Mouse (Mus musculus) brown adipose tissue, adult 24 weeks (tissue): ENCODE results near the gene Srrm2. TPM values are rescaled to one million over a fixed set of nuclear protein-coding genes. Genes with fewer than 3 reads are reported as not detected.
"Not testable (repeated sequence)": the region's sequence is repeated elsewhere in the genome, so short reads cannot be mapped to it uniquely, and the experiment has no call there.

ENCODE experiments used
- H3K27ac ChIP-seq: fragments of 200-500 bp; replicated peaks from 2 replicates; pipeline ENCODE4 v1.5.1; 2012; ENCODE audit warnings: low read depth, mild to moderate bottlenecking, low read length
- H3K4me1 ChIP-seq: fragments of 200-500 bp; 2 replicates; pipeline ENCODE4 v1.6.1; 2012; ENCODE audit warnings: low read length, mixed read lengths; ENCODE audit not compliant: control insufficient read depth, insufficient read depth, insufficient read length
- H3K4me3 ChIP-seq: fragments of 200-500 bp; 2 replicates; pipeline ENCODE4 v1.5.1; 2012; ENCODE audit warnings: low read depth, mild to moderate bottlenecking, low read length, moderate library complexity; ENCODE audit not compliant: insufficient read depth
- polyA plus RNA-seq: library from polyadenylated mRNA; stranded (reverse); fragments of >200 nt; gene quantifications from 2 replicates; pipeline ENCODE4 v1.2.4, GENCODE M21; 2012; ENCODE audit not compliant: missing spikeins, insufficient read depth, insufficient read length

Srrm2 gene
- polyA plus RNA-seq, 1 experiment = 86.7 TPM

GRCm38 (mm10) chr17:23749400-23750191 is 40.7 kb upstream of the Srrm2 start:
- Histone ChIP-seq H3K4me1 (no peaks in the 10 kb centered on the region), H3K4me3 (peak overlapping the region; percentile 63), H3K27ac (peak overlapping the region; percentile 87)

DNA sequence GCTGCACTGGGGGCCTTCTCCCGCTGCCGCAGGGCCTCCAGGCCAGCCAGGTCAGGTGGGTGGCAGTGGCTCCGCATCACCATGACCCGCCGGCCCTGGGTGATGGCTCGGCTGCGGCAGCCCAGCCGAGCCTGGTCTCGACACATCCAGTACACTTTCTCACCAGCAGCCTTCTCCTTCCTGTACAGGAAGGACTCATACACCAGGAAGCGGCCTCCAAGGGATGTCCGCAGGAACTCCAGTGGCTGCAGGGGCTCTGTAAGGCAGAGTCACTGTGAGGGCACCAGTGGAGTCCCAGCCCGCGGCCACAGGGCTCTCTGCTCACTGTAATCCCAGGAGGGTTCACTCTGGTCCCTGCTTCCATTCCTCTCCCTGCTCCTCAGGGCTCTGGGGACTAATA is 34.6 kb upstream of the Srrm2 start:
- H3K27ac ChIP-seq = peak overlapping the region; percentile 94
- peak overlapping the region; percentile 45 for H3K4me3 ChIP-seq
- no peaks in the 10 kb centered on the region for H3K4me1 ChIP-seq

- no peak overlapping the region for H3K4me3 ChIP-seq
- H3K27ac ChIP-seq = no peak overlapping the region
- no peaks in the 10 kb centered on the region for H3K4me1 ChIP-seq
Observed at GRCm38 (mm10) chr17:23757581-23757980, 32.8 kb upstream of the Srrm2 start.

GRCm38 (mm10) chr17:23758801-23759200 is 31.5 kb upstream of the Srrm2 start:
- H3K27ac ChIP-seq = no peak overlapping the region
- no peaks in the 10 kb centered on the region for H3K4me1 ChIP-seq
- H3K4me3 ChIP-seq = no peak overlapping the region

- no peaks in the 10 kb centered on the region for H3K4me1 ChIP-seq
Observed at GRCm38 (mm10) chr17:23760231-23760630, 30.1 kb upstream of the Srrm2 start.

GRCm38 (mm10) chr17:23761155-23761554 is 29.2 kb upstream of the Srrm2 start:
- Histone ChIP-seq H3K4me3 (no peak overlapping the region), H3K4me1 (no peaks in the 10 kb centered on the region), H3K27ac (no peak overlapping the region)

More at GRCm38 (mm10) chr17:23760231-23760630, 30.1 kb upstream of the Srrm2 start:
- Histone ChIP-seq H3K4me3 (no peak overlapping the region), H3K27ac (no peak overlapping the region)

GRCm38 (mm10) chr17:23762976-23763375 is 27.4 kb upstream of the Srrm2 start:
- Histone ChIP-seq H3K4me3 (no peak overlapping the region), H3K4me1 (no peaks in the 10 kb centered on the region), H3K27ac (no peak overlapping the region)

DNA sequence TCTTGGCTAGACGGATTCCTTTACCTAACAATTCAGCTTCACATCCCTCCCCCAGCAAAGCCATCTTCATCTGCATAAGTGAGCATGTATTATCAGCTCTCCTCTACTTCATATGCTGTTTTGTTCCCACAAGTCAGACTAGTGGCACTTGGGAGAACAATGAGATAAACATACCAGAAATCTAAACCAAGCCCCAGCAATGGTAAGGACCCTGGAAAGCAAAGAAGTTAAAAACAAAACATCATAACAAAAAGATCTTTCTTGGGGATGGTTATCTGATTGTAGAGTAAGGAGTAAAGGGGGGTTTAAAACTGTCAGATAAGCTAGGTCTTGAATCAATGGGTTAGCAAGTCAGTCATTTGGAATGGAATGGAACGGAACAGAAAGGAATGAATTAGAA is 19.8 kb upstream of the Srrm2 start:
- H3K27ac ChIP-seq = no peak overlapping the region
- no peaks in the 10 kb centered on the region for H3K4me1 ChIP-seq
- peak overlapping the region; percentile 89 for H3K4me3 ChIP-seq

DNA sequence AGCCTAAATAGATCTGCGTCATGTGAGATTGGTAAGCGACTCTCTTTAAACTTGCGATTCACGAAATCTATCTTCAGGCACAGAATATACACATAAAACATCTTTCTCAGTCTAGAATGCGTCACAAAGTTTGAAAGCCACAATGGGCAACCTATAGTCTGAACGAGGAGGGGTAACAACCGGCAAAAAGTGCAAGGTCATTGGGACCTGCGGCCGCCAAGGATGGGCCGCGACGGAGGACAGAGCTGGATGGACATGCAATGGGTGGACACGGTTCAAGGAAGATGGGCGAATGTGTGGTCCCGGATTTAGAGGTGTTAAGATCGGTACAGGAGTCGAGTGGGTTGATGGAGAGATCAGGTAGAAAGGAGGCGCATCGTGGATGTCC is 19.4 kb upstream of the Srrm2 start:
- H3K4me3 ChIP-seq = peak overlapping the region; percentile 89

GRCm38 (mm10) chr17:23771284-23772218 is 18.8 kb upstream of the Srrm2 start, which contains the start of gene Flywch1:
Flywch1 (minus strand) TSS chr17:23771602.
- H3K4me3 ChIP-seq = peak within 1 kb of the TSS; percentile 89
- no peaks in the 10 kb centered on the region for H3K4me1 ChIP-seq
- H3K27ac ChIP-seq = peak within 1 kb of the TSS; percentile 44

More for the DNA sequence above, 19.4 kb upstream of the Srrm2 start:
- peak overlapping the region; percentile 44 for H3K27ac ChIP-seq
- no peaks in the 10 kb centered on the region for H3K4me1 ChIP-seq

- not testable (repeated sequence) for H3K4me3 ChIP-seq, H3K27ac ChIP-seq, H3K4me1 ChIP-seq
Observed at GRCm38 (mm10) chr17:23772219-23772556, 18.1 kb upstream of the Srrm2 start.

DNA sequence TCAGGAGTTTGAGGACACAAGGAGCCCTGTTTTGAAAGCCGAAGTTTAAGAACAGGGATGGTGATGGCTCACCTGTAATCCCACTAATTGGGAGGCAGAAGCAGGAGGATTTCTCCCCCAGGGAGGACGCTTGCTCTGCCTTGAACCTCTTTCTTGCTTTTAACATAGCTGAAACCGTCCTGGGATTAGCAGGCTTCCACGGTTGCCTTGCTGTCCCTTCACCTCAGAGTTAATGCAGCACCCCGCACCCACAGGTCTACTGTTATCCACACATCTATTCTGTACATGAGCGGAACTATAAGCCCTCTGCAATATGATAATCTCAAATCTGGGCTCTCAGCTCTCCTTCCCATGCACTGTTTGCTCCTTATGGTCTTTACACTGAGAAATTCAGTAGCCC is 16.7 kb upstream of the Srrm2 start:
- H3K4me1 ChIP-seq = no peaks in the 10 kb centered on the region
- H3K4me3 ChIP-seq = no peak overlapping the region
- H3K27ac ChIP-seq = no peak overlapping the region

DNA sequence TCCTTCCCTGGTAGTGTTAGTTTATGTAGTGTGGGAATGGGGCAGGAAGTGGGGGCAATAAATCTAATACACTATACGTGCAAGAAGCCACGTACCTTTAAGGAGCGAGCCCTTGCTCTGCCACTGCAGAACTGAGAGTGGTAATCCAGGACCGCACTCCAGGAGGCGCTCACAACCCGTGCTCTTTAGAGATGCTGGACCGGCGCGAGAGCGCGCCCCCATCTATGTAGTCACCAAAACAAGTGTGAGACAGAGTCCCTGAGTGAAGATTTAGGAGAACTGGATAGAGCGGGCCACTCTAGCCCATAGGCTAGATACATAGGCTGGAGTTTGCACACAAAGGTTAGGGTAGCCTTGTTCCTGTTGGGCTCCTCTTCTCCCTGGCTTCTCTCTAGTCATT is 16.2 kb upstream of the Srrm2 start:
- Histone ChIP-seq H3K4me1 (no peaks in the 10 kb centered on the region), H3K27ac (no peak overlapping the region), H3K4me3 (no peak overlapping the region)

DNA sequence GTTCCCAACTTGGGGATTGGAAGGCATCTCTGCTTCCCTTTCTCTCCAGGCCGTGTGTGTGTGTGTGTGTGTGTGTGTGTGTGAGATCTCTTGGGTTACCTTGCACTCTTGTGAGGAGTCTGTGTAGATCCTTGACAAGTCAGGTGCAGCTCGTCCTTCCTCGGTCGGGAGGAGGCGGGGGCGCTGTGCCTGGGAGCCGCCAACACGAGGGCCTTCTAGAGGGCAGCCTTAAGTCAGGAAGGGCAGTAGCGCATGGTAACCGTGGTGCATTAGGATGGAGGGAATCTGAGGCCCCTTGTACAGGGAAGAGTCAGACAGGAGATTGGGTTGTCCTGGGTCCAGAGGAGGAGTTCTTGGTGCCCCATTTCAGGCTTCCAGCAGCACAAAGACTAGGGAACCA is 14.1 kb upstream of the Srrm2 start:
- no peaks in the 10 kb centered on the region for H3K4me1 ChIP-seq
- no peak overlapping the region for H3K4me3 ChIP-seq
- no peak overlapping the region for H3K27ac ChIP-seq

GRCm38 (mm10) chr17:23777141-23777540 is 13.2 kb upstream of the Srrm2 start:
- Histone ChIP-seq H3K27ac (no peak overlapping the region), H3K4me3 (no peak overlapping the region)

More at GRCm38 (mm10) chr17:23777141-23777540, 13.2 kb upstream of the Srrm2 start:
- H3K4me1 ChIP-seq = no peaks in the 10 kb centered on the region
